Mouse (Mus musculus): ENCODE data around the gene Gsk3b. TPM values are rescaled to one million over a fixed set of nuclear protein-coding genes. Genes with fewer than 3 reads are reported as not detected.

Gene Gsk3b
- polyA plus RNA-seq, 1 experiment from 2014 or later: 120 TPM

GRCm38 (mm10) chr16:38157854-38158622, 69.2 kb downstream of the Gsk3b start:
- DNase-seq (ENCODE audit: low spot score, missing footprints) (no peak), ATAC-seq (ENCODE audit: low FRiP score) (no peak; the same call in 1 of the 2 replicates)
- Histone ChIP-seq H3K4me3 (ENCODE audit: low read depth, low read length) (no peak overlapping the region), H3K4me2 (no peak overlapping the region), H3K9ac (ENCODE audit: low read length) (no peak overlapping the region), H3K4me1 (ENCODE audit: control insufficient read depth, insufficient read depth, low read length) (no peaks in the 10 kb centered on the region), H3K36me3 (ENCODE audit: control insufficient read depth, insufficient read depth, low read length) (no peaks in the 10 kb centered on the region), H3K27ac (ENCODE audit: low read depth, low read length) (no peak overlapping the region), H3K27me3 (ENCODE audit: control insufficient read depth, insufficient read depth, low read length) (no peaks in the 10 kb centered on the region), H3K9me3 (ENCODE audit: control insufficient read depth, low read length) (no peaks in the 10 kb centered on the region)
- WGBS: 95% methylated on average over 7 of the region's 7 CpGs

GRCm38 (mm10) chr16:38162019-38162418, 73.2 kb downstream of the Gsk3b start:
- Histone ChIP-seq H3K27ac (ENCODE audit: low read depth, low read length) (no peak overlapping the region), H3K9me3 (ENCODE audit: control insufficient read depth, low read length) (no peaks in the 10 kb centered on the region), H3K27me3 (ENCODE audit: control insufficient read depth, insufficient read depth, low read length) (no peaks in the 10 kb centered on the region), H3K9ac (ENCODE audit: low read length) (no peak overlapping the region), H3K4me1 (ENCODE audit: control insufficient read depth, insufficient read depth, low read length) (no peaks in the 10 kb centered on the region), H3K36me3 (ENCODE audit: control insufficient read depth, insufficient read depth, low read length) (no peaks in the 10 kb centered on the region), H3K4me2 (no peak overlapping the region), H3K4me3 (ENCODE audit: low read depth, low read length) (no peak overlapping the region)
- WGBS: 87% methylated on average over 3 of the region's 3 CpGs
- ATAC-seq (ENCODE audit: low FRiP score) (no peak), DNase-seq (ENCODE audit: low spot score, missing footprints) (no peak)

GRCm38 (mm10) chr16:38164811-38165591, 76.2 kb downstream of the Gsk3b start:
- no peaks in the 10 kb centered on the region for H3K36me3 ChIP-seq (ENCODE audit: control insufficient read depth, insufficient read depth, low read length)
- H3K9me3 ChIP-seq (ENCODE audit: control insufficient read depth, low read length): no peaks in the 10 kb centered on the region
- no peak overlapping the region for H3K9ac ChIP-seq (ENCODE audit: low read length)
- H3K4me1 ChIP-seq (ENCODE audit: control insufficient read depth, insufficient read depth, low read length): no peaks in the 10 kb centered on the region
- no peak overlapping the region for H3K4me2 ChIP-seq
- no peak overlapping the region for H3K4me3 ChIP-seq (ENCODE audit: low read depth, low read length)
- DNase-seq (ENCODE audit: low spot score, missing footprints) (no peak), ATAC-seq (ENCODE audit: low FRiP score) (no peak)
- 94% methylated on average over 7 of the region's 7 CpGs for WGBS
- H3K27me3 ChIP-seq (ENCODE audit: control insufficient read depth, insufficient read depth, low read length): no peaks in the 10 kb centered on the region
- H3K27ac ChIP-seq (ENCODE audit: low read depth, low read length): no peak overlapping the region

- WGBS: 94% methylated on average over 5 of the region's 5 CpGs
- H3K4me3 ChIP-seq (ENCODE audit: low read depth, low read length): no peak overlapping the region
- H3K36me3 ChIP-seq (ENCODE audit: control insufficient read depth, insufficient read depth, low read length): no peaks in the 10 kb centered on the region
- no peak overlapping the region for H3K4me2 ChIP-seq
- ATAC-seq (ENCODE audit: low FRiP score) (no peak), DNase-seq (ENCODE audit: low spot score, missing footprints) (no peak)
- H3K9ac ChIP-seq (ENCODE audit: low read length): no peak overlapping the region
- H3K27ac ChIP-seq (ENCODE audit: low read depth, low read length): no peak overlapping the region
- H3K4me1 ChIP-seq (ENCODE audit: control insufficient read depth, insufficient read depth, low read length): no peaks in the 10 kb centered on the region
- no peaks in the 10 kb centered on the region for H3K27me3 ChIP-seq (ENCODE audit: control insufficient read depth, insufficient read depth, low read length)
- H3K9me3 ChIP-seq (ENCODE audit: control insufficient read depth, low read length): no peaks in the 10 kb centered on the region
Observed at GRCm38 (mm10) chr16:38168971-38169370, 80.2 kb downstream of the Gsk3b start.

GRCm38 (mm10) chr16:38179150-38179549, 90.3 kb downstream of the Gsk3b start:
- H3K27me3 ChIP-seq (ENCODE audit: control insufficient read depth, insufficient read depth, low read length): no peaks in the 10 kb centered on the region
- H3K27ac ChIP-seq (ENCODE audit: low read depth, low read length): no peak overlapping the region
- WGBS: 93% methylated on average over 4 of the region's 4 CpGs
- H3K36me3 ChIP-seq (ENCODE audit: control insufficient read depth, insufficient read depth, low read length): no peaks in the 10 kb centered on the region; the same call in 1 of the 2 replicates
- H3K9me3 ChIP-seq (ENCODE audit: control insufficient read depth, low read length): no peaks in the 10 kb centered on the region
- H3K4me1 ChIP-seq (ENCODE audit: control insufficient read depth, insufficient read depth, low read length): no peaks in the 10 kb centered on the region
- ATAC-seq (ENCODE audit: low FRiP score): no peak
- no peak overlapping the region for H3K4me3 ChIP-seq (ENCODE audit: low read depth, low read length)
- H3K4me2 ChIP-seq: no peak overlapping the region
- no peak for DNase-seq (ENCODE audit: low spot score, missing footprints)
- H3K9ac ChIP-seq (ENCODE audit: low read length): no peak overlapping the region

- peaks cover 4% of the 10 kb centered on the region; the same call in 1 of the 2 replicates for H3K36me3 ChIP-seq (ENCODE audit: control insufficient read depth, insufficient read depth, low read length)
- H3K4me1 ChIP-seq (ENCODE audit: control insufficient read depth, insufficient read depth, low read length): no peaks in the 10 kb centered on the region
- no peak overlapping the region for H3K4me2 ChIP-seq
- DNase-seq (ENCODE audit: low spot score, missing footprints) (no peak), ATAC-seq (ENCODE audit: low FRiP score) (no peak)
- no peak overlapping the region for H3K4me3 ChIP-seq (ENCODE audit: low read depth, low read length)
- WGBS: 95% methylated on average over 8 of the region's 8 CpGs
- no peaks in the 10 kb centered on the region for H3K9me3 ChIP-seq (ENCODE audit: control insufficient read depth, low read length)
- H3K27me3 ChIP-seq (ENCODE audit: control insufficient read depth, insufficient read depth, low read length): no peaks in the 10 kb centered on the region
- H3K9ac ChIP-seq (ENCODE audit: low read length): no peak overlapping the region
- H3K27ac ChIP-seq (ENCODE audit: low read depth, low read length): no peak overlapping the region
Observed at GRCm38 (mm10) chr16:38181421-38181820, 92.6 kb downstream of the Gsk3b start.

GRCm38 (mm10) chr16:38184657-38185269, 96.0 kb downstream of the Gsk3b start:
- no peaks in the 10 kb centered on the region for H3K4me1 ChIP-seq (ENCODE audit: control insufficient read depth, insufficient read depth, low read length)
- H3K9me3 ChIP-seq (ENCODE audit: control insufficient read depth, low read length): no peaks in the 10 kb centered on the region
- H3K36me3 ChIP-seq (ENCODE audit: control insufficient read depth, insufficient read depth, low read length): peaks cover 4% of the 10 kb centered on the region; the same call in 1 of the 2 replicates
- no peak for DNase-seq (ENCODE audit: low spot score, missing footprints)
- H3K4me3 ChIP-seq (ENCODE audit: low read depth, low read length): no peak overlapping the region
- 95% methylated on average over 8 of the region's 8 CpGs for WGBS
- H3K4me2 ChIP-seq: no peak overlapping the region
- ATAC-seq (ENCODE audit: low FRiP score): no peak
- no peaks in the 10 kb centered on the region for H3K27me3 ChIP-seq (ENCODE audit: control insufficient read depth, insufficient read depth, low read length)
- no peak overlapping the region for H3K27ac ChIP-seq (ENCODE audit: low read depth, low read length)
- H3K9ac ChIP-seq (ENCODE audit: low read length): no peak overlapping the region

GRCm38 (mm10) chr16:38189952-38190351, 101.2 kb downstream of the Gsk3b start:
- 0 out of 2 replicates have a peak, but pooled peaks cover 6% of the 10 kb centered on the region for H3K36me3 ChIP-seq (ENCODE audit: control insufficient read depth, insufficient read depth, low read length)
- H3K27ac ChIP-seq (ENCODE audit: low read depth, low read length): no peak overlapping the region
- WGBS: 96% methylated on average over 4 of the region's 4 CpGs

GRCm38 (mm10) chr16:38190531-38190930, 101.7 kb downstream of the Gsk3b start:
- H3K27me3 ChIP-seq (ENCODE audit: control insufficient read depth, insufficient read depth, low read length): no peaks in the 10 kb centered on the region
- H3K4me3 ChIP-seq (ENCODE audit: low read depth, low read length): no peak overlapping the region
- H3K4me1 ChIP-seq (ENCODE audit: control insufficient read depth, insufficient read depth, low read length): no peaks in the 10 kb centered on the region
- H3K9ac ChIP-seq (ENCODE audit: low read length): no peak overlapping the region
- H3K36me3 ChIP-seq (ENCODE audit: control insufficient read depth, insufficient read depth, low read length): 0 out of 2 replicates have a peak, but pooled peaks cover 6% of the 10 kb centered on the region
- no peaks in the 10 kb centered on the region for H3K9me3 ChIP-seq (ENCODE audit: control insufficient read depth, low read length)
- no peak for ATAC-seq (ENCODE audit: low FRiP score)
- no peak for DNase-seq (ENCODE audit: low spot score, missing footprints)
- no peak overlapping the region for H3K4me2 ChIP-seq
- H3K27ac ChIP-seq (ENCODE audit: low read depth, low read length): no peak overlapping the region
- WGBS: 84% methylated on average over 3 of the region's 3 CpGs

More at GRCm38 (mm10) chr16:38189952-38190351, 101.2 kb downstream of the Gsk3b start:
- Histone ChIP-seq H3K4me1 (ENCODE audit: control insufficient read depth, insufficient read depth, low read length) (no peaks in the 10 kb centered on the region), H3K9ac (ENCODE audit: low read length) (no peak overlapping the region), H3K27me3 (ENCODE audit: control insufficient read depth, insufficient read depth, low read length) (no peaks in the 10 kb centered on the region), H3K4me2 (no peak overlapping the region), H3K9me3 (ENCODE audit: control insufficient read depth, low read length) (no peaks in the 10 kb centered on the region), H3K4me3 (ENCODE audit: low read depth, low read length) (no peak overlapping the region)
- ATAC-seq (ENCODE audit: low FRiP score) (no peak), DNase-seq (ENCODE audit: low spot score, missing footprints) (no peak)

Data from midbrain, embryonic 11.5 days (tissue).